Mouse (Mus musculus) adrenal gland, adult 8-10 months (tissue): Measurements from ENCODE around the gene Rgr. TPM values are rescaled to one million over a fixed set of nuclear protein-coding genes. Genes with fewer than 3 reads are reported as not detected.

ENCODE experiments used
- DNase-seq: peaks from one replicate; pipeline ENCODE4 v3.0.0; 2022
- total RNA-seq, 4 experiments: library from RNA; stranded (reverse); gene quantifications; 2 replicates each; pipeline ENCODE4 v1.2.4; 2022

Gene Rgr
- not detected for total RNA-seq

DNA sequence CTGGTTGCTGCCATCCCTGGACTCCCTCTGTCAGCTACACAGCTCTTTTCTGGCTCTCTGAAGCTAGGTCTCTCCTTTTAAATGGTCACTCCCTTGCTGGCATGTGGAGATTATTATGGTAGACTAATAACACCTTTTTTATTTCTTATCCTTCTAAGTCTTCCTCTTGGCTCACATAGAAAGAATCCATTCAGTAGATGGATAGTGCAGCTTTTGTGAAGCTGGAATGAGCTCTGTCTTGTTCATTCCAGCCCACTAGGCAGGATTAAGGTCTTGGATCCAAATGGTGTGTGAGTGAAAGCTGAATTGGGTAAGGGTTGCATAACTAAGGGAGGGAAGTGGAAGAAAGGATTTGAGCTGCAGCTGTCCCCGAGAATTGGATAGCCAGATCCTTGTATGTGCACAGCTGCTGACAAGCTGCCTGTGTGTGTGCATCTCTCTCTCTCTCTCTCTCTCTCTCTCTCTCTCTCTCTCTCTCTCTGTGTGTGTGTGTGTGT lies at the start of gene Rgr:
Gene Rgr (minus strand): TSS at position 51 of the 497 bp plus-strand sequence.
- no peak for DNase-seq

DNA sequence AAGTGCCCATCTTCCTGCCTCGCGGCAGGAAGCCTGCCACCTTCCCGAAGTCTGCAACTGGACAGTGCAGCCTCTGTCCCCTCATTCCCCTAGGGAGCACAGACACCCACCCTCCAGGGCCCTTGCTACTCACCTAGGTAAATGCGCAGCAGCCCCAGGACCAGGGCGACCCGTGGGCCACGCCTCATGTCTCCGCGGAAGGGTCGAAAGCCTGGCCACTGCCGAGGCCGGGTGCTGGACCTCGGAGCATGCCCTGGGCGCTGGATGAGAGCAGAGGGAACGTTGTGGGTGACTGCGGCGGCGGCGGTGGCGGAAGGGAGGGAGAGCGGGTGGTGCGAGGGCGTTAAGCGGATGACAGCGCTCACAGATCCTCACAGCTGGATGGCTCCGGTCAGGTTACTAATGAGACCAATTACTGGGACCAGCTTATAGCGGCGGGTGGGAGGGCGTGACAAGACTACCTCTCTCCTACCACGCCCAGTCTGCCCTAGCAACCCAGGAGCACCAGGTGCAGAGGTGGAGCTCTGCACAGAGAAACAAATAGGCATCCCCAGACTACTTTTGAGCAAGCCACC lies 49.3 kb upstream of the Rgr start, which contains the start of gene Cdhr1:
Gene Cdhr1 (minus strand): TSS at position 392 of the 575 bp plus-strand sequence.
- DNase-seq = no peak

DNA sequence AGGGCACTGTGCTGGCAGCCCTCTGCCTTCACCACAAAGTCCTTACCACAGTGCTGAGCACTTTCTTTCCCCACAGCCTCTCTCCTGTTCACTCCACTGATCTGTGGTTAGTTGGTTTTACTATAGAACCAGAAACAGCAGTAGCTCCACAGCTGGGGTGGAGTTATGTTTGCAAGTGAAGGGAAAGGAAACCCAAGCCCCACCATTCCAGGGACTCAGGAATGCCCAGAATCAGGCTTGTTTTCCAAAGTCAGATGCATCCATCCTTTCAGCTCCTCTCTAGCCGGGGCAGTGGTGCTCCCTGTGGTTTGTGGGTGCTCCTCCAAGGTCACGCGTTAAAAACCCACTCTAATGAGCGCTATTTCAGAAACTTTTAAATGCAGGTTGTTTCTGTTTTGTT lies 46.8 kb upstream of the Rgr start:
- DNase-seq = no peak

DNA sequence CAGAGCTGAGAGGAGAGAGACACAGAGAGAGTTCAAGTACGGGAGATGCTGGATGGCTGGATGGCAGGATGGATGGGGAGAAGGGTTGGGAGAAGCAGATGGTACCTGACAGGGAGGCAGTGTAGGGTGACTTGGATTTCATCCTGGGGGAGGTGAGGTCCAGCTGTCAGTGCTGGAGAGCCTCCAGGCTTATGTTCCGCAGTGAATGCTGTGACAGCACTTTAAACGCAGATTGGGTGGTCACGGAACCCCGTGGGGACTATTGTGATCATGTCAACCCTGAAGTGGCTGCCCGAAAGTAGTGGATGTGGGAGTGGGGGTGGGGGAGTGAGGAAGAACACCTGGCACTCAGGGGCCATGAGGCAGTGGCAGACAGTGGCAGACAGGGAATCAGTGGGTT lies 45.7 kb upstream of the Rgr start:
- DNase-seq = no peak

DNA sequence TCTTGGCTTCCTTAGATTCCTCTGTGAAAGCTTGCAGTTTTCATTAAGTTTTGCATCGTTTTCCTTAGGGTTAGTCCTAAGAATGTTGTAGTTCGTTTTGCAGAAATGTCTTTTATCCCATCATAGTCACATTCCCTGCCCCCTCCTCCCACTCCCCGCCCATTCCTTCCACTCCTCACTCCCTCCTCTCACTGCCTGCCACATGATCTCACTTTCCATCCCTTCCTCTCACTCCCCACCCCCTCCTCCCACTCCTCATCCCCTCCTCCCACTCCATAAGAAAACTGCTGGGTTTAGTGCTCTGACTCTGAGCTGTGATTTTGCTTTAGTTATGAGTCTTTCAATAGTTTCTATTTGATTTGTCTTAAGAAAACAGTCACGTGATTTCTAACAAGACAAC lies 35.0 kb upstream of the Rgr start:
- DNase-seq = no peak

DNA sequence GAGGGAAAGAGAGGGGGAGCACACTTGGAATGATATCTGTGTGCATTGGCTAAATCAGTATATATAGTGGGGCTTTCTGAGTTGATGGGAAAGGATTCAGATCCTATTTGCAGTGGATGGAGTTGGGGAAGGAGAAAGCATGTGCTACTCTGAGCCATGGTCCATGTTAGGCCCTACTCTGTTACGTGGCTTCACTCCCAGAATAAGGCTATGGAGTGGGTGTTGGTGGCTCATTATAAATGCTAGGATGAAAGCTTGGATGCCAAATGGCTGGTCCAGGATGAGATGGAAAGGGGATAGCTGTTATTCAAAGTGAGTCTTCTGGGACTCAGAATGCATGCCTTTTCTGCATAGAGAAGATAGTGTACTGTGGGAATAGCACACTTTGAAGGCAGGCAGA lies 32.0 kb upstream of the Rgr start:
- no peak for DNase-seq

DNA sequence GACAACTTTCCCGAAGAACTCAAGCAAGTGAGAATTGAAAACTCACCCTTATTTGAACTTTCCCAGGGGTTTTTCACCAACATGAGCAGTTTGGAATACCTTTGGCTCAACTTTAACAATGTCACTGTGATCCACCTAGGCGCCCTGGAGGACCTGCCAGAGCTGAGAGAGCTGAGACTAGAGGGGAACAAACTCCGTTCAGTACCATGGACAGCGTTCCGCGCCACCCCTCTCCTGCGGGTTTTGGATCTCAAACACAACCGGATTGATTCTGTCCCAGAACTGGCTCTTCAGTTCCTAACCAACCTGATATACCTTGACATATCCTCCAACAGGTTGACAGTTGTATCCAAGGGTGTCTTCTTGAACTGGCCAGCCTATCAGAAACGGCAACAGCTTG lies 19.8 kb upstream of the Rgr start:
- DNase-seq = peak; percentile 12

DNA sequence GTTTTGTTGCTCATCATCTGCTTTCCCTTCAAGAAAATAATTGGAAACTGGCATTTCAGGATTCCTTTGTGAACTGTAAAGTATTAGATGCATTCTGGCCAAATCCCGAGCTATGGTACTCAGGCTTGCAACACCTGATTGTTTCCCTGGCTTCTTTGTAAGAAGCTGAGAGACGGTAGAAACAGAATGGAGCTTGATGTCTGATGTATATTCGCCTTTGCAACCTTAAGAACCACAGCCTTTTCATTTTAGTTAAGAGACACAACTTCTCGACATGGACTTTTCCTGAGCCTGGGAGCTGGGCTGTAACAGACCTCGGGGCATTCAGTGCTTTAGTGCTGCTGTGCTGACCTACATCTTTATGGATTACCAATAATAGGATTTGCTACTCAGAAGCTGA lies 18.9 kb upstream of the Rgr start, which contains the start of gene Lrit2:
Gene Lrit2 (plus strand): TSS at position 301 of the 400 bp plus-strand sequence.
- no peak for DNase-seq

DNA sequence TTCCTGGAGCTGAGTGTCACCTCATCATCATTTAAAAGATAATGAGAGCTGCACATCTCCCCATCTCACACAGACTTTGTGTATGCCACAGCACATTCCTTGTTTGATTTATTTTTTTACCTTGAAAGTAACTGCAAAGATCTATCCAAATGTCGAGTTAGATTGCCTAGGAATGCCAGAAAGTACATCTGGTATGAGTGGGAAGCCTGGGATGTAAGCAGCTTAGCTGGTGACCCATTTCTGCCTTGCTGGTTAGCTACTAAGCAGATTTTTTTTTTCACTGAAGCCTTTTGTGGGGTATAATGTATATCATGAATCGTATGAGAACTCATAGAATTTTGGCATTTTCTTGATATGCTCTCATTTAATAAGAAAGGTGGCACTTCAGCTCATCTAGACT lies 17.9 kb upstream of the Rgr start:
- DNase-seq = no peak

DNA sequence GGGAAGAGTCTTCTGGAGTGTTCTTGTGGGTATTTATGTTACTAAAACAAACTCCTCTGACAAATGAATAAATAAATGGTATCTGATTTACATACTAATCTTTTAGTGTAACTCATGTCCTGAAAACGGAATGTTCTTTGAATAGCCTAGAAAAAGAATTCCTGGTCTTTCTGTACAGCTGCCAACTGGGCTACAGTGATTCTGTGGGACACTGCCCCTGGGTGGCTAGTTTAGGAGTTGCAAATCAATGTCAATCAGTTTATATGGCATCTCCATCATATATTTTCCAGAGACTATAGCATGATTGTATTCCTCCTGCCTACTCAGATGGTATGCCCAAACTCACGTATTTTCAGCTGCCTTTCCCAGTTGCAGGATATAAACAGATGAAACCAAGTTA lies 16.1 kb upstream of the Rgr start:
- no peak for DNase-seq

DNA sequence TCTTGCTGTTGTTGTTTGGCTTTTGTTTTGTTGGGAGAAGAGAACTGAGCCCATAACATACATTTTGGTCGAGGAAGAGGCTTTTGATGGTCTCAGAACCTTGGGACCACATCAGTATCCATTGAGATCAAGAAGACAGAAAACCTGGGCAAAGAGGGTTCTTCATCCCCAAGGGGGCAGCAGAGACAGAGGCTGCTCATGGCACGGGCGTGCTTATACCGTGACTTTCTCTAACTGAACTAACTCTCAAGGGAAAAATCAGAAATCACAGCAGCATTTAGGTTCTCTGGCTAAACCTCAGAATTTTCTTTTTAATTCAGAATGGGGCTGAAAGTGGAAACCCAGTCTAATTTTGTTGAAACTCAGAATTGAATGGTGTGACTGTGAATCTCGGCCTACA lies 14.3 kb downstream of the Rgr start:
- no peak for DNase-seq

DNA sequence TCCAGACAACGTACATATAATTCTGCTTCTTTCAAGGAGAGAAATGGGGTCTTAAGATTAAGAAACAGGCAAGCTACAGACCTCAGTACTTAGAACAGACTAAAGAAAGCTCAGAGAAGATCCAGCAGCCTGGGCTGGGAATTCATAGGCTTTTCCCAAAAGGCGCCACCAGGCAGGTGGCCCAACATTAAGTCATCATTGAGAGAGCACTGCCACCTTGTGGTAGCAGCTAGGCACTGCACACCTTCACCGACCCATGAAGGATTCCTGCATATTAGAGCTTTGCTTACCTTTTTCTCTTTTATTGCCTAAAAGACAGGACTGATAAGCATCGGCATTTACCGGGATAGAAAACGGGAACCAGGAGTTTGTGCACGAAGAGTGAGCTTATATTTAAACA lies 15.5 kb downstream of the Rgr start:
- DNase-seq = peak; percentile 37

DNA sequence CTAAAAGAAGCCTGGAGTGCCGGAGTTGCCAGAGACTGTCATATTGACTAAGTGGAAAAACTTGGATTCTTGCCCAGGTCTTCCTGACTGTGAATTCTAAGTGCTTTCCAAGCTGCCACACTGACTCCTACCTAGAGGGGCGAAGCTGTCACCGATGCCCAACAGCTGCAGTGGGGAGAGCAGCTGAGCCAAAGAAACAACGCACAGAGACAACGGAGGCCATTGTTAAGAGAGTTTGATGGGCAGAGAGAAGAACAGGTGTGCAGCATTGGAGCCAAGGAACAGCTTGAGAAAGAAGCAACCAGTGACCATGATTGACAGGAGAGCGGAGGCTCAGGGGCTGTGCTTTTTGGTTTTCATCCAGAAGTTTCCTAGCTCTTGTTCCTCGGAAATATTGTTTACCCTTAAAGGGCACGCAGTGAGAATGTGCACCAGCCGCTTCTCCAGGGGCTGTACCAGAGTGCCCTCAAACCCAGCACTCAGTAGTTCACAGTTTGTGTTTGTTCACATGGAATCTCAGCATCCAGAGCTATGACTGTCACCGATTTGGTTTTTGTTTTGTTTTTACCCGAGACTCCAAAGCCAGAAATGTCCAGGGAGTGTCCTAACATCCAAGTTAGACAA lies 16.2 kb downstream of the Rgr start:
- no peak for DNase-seq

DNA sequence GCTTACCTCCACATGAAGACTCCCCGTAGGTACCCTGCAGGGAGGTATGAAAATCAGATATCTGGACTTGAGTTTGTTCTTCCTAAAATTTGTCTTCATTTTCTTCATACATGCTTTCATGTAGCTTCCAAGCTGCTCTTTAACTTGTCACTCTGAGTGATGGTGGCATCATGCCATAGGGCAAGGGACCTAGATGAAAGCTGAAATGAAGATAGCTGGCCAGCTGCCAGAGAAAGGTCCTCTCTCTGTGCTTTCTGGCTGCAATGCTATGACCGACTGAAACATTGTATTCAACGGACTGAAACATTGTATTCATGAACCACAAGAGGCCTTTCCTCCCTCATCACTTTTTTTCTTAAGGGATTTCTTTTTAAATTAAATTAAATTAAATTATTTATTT lies 20.2 kb downstream of the Rgr start:
- DNase-seq = no peak

DNA sequence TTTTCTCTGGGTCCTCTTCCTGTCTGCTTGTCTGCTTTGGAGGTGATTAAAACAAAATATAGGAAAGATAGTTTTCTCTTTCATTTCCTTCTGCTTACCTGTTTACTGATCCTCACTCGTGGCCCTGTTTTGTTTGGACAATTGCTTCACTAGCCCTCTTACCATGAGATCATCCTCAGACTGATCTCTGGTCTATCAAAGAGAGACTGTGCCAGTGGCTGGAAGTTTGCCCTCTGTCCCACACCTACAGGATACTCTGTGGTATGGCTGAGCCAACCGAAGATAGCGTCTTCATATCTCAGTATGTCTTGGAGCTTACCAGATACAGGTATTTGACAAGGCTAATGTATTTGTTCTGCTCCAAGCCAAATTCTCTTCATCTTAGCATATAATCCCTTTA lies 20.8 kb downstream of the Rgr start:
- DNase-seq = no peak

DNA sequence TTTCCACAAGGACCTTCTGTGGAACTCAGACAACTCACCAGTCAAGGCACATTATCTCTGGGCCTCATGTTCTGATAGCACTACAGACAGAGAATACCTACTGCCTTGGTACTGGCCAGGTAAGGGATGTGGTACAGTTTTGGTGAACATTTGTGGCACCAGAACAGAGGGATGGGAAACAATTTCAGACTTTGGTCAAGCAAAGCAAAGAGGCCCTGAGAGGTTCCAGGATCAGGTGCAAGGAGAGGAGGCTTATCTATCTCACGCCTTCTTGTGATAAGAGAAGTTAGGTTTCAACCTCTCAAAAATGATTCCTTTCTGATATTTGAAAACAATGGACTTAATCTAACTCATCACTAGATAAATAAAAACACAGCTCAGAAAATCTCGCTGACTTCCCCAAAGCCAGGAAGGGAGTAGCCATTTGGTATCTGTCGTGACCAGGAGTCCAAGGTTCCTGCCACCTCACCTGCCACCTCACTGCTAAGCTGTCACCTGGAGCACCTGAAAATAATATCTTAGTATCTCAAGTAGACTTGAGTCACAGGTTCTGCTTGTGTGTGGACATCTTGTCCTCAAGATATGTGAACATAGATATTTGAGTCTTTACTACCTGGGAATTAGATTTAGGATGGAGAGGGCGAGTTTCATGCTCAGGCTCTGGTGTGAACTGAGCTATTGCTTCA lies 21.4 kb downstream of the Rgr start:
- DNase-seq = no peak

DNA sequence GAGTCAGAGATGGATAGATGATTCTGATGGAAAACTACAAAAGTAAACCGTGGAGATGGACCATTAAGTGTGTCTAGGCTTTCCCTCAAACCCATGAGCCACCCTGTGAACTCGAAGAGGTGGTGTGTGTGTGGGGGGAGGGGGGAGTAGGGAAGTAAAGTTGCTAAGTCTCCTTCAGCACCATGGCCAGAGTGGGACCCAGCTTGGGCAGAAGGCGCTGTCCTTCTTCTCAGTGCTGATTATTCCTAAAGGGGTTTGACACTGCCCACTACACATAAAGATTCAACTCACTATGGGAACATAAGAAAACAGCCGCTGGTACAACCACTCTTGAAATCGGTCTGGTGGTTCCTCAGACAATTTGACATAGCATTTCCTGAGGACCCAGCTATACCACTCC lies 32.9 kb downstream of the Rgr start:
- no peak for DNase-seq

DNA sequence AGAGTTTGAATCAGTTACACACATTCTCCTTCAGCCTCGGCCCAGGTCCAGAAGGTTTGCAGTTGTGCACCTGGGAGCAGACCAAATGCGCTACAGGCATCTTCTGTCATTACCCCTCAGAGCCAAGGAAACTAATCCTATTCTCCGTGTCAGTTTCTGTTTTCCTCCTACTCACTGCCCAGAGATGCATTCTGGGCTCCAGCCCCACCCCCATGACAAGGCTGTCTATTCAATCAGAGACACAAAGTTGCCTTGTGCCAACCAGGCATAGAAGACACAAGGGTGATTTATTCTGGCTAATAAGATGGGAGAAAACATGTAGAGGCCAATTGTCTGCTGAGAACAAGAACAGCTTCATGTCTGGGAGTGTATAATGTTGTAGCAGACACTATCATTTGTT lies 35.1 kb downstream of the Rgr start:
- no peak for DNase-seq

DNA sequence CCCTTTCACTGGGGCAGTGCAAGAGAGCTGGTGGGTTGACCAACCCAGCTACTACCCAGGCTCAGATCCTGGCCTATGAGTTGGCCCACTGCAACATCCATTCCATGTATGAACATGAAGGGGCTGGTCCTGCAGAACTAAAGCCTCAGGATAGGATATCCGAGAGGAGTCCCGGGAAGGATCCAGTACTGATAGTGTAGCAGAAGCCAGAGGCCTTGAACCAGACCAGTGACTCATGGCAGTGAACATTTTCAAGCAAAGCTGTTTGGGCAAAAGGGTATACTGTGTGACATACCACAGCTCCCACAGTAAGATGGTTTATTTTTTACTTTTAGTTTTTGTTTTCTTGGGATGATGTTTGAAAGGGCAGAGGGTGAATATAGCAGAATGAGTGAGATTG lies 39.1 kb downstream of the Rgr start:
- no peak for DNase-seq

DNA sequence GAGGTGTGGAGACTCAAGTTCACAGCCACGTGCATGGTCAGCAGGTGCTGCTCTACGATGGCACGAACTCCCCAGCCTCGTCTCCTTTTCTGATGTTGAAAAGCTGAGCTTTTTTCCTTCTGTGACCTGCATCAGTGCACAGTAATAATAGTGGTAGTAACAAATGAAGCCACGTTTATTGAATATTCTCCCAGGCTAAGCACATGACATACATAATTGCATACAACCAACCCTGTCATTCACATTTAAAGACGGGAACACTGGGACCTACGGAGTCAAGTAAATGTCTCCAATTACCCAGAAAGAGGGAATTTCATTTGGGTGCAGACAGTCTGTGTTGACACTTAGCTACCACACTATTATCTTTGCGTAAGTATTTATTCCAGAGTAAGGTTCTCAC lies 42.3 kb downstream of the Rgr start:
- DNase-seq = no peak

DNA sequence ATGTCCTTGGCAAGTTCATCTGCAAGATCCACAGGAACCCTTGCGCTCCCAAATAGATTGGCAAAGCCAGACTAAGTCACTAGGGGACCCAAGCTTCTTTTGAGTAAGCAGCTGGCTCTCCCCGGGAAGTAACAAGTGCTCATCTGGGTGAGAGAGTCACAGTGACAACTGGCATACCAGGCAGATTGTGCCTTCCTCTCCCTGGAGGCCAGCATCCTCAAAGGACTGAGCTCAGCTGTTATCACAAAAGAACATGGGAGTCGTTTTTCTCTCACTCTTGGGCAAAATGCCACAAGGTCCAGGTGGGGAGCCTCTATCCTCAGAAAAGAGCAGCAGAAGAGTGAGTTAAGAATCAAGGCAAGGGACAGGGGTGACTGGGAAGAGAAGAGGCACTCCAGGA lies 42.9 kb downstream of the Rgr start:
- DNase-seq = no peak

DNA sequence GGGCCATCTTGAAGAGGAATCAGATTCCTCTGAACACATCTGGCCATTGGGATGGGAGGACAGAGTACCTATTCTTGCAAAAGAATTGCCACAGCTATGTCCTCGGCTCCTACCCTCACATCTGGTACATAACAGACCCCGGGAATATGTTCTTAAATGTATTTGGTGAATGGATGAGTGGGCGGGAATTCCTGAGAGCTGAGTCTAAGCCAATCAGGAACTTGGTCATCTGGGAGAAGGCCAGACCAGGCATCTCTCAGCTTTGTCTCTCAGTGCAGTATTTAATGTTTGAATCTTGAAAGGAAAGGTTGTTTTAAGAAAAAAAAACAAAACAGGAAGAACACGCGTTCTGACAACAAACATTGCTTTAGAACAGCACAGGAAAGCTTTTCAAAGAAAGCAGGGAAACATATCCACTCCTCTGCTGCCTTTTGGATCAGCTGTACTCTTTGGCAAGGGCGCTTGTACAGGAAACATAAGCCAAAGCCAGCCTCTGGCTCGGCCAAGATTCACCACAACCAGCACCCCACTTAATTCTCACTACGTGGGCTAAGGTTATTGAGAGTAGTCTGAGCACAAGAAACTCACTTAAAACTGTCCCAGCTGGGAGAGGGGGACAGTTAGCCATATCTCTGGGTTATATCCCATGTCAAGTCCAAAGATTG lies 45.2 kb downstream of the Rgr start:
- no peak for DNase-seq

DNA sequence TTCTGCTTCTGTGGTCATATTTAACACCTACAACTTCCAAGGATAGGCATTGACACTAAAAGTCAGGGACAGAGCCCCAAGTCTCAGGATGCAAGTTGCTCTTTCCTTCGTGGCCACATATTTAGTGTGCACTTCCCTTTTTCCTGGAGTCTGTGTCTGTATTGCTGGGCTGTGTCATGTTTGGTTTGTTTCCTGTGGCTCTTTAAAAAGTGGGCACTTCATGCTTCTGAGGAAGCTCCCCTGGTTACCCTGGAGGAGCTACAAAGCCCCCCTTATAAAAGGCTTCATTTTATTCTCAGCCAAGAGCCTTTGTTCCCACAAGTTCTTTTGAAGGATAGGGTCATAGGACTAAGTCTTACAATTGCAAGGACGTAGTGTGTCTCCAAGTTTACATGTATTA lies 45.9 kb downstream of the Rgr start:
- no peak for DNase-seq
